In the genomic region with DNA sequence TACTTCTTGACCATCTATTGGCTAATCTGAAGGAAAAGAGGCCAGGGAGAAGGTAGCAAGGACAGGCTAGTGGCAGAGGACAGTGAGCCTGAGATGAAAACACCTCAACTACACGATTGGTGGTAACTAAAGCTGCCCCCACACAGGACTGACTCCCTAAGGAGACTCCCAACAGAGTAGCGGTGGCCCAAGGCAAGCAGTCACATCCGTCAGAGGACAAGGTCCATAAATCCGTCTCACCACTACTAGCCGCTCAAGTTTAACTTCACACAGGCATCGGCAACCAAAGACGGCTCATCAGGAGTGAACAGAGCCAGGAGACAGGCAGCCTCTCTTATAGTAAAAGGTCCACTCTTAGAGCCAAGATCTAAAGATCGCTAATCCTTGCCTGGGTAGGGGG, we compare ENCODE assay signal across 18 mouse cellular contexts.
"Had no signal": no experiment of that assay in that cellular context is flagged by ENCODE, and none has a peak within 500 bp of the region (broad histone marks: within the 10 kb centered on the region; RNA-seq: fewer than 3 reads in every experiment).

No protein-coding gene starts in this region.

- ATAC-seq: liver, postnatal 0 days; lung, postnatal 0 days; midbrain, embryonic 13.5 days; midbrain, embryonic 15.5 days had no signal

- H3K4me1 ChIP-seq: lung, embryonic 15.5 days; midbrain, embryonic 15.5 days; neural tube, embryonic 12.5 days; stomach, embryonic 15.5 days had no signal

- H3K9me3 ChIP-seq: lung, embryonic 15.5 days; megakaryocyte, embryonic 14.5 days; midbrain, embryonic 13.5 days; midbrain, embryonic 15.5 days; neural tube, embryonic 12.5 days; stomach, embryonic 15.5 days had no signal

- H3K4me2 ChIP-seq: lung, embryonic 15.5 days; midbrain, embryonic 11.5 days; midbrain, embryonic 13.5 days; midbrain, embryonic 15.5 days; neural tube, embryonic 12.5 days; stomach, embryonic 15.5 days had no signal

- DNase-seq: liver, postnatal 0 days; lung, adult 2 months; lung, postnatal 14 days; lung, postnatal 36 days; right cerebral cortex, postnatal 14 days; thymus, adult 2 months; thymus, postnatal 25 days; thymus, postnatal 4 days had no signal

- H3K4me3 ChIP-seq: lung, embryonic 15.5 days; megakaryocyte, embryonic 14.5 days; midbrain, embryonic 13.5 days; midbrain, embryonic 15.5 days; neural tube, embryonic 12.5 days; stomach, embryonic 15.5 days had no signal

- H3K27me3 ChIP-seq: lung, embryonic 15.5 days; megakaryocyte, embryonic 14.5 days; midbrain, embryonic 13.5 days; midbrain, embryonic 15.5 days; neural tube, embryonic 12.5 days; stomach, embryonic 15.5 days had no signal

- H3K9ac ChIP-seq: liver, postnatal 0 days; lung, embryonic 15.5 days; midbrain, embryonic 13.5 days; midbrain, embryonic 15.5 days; neural tube, embryonic 12.5 days; stomach, embryonic 15.5 days had no signal

- H3K27ac ChIP-seq: lung, embryonic 15.5 days; macrophage; midbrain, embryonic 13.5 days; midbrain, embryonic 15.5 days; neural tube, embryonic 12.5 days; stomach, embryonic 15.5 days; stomach, postnatal 0 days had no signal
